Mouse (Mus musculus) hindbrain, embryonic 15.5 days (tissue): ENCODE measurements around the gene Foxp4. TPM values are rescaled to one million over a fixed set of nuclear protein-coding genes. Genes with fewer than 3 reads are reported as not detected.
A peak's percentile ranks its signal among the peaks of the same experiment; 100 is the strongest.

Experiments
- ATAC-seq: fragments of 200-750 bp; cut with Nextera tagmentation; 2 replicates; pipeline ENCODE4 v1.8.0; 2017; ENCODE audit warnings: low read depth, moderate number of reproducible peaks, moderate TSS enrichment; ENCODE audit not compliant: low FRiP score
- H3K27ac ChIP-seq: fragments of 300-500 bp; sonication (generic); replicated peaks from 2 replicates; pipeline ENCODE4 v1.5.1; 2015; ENCODE audit warnings: mild to moderate bottlenecking, inconsistent platforms
- H3K27me3 ChIP-seq: fragments of 300-500 bp; sonication (generic); 2 replicates; pipeline ENCODE4 v1.6.1; 2015; ENCODE audit warnings: control low read depth, inconsistent platforms
- H3K36me3 ChIP-seq: fragments of 300-500 bp; sonication (generic); 2 replicates; pipeline ENCODE4 v1.6.1; 2015; ENCODE audit warnings: control low read depth, inconsistent platforms
- H3K4me1 ChIP-seq: fragments of 300-500 bp; sonication (generic); replicated peaks from 2 replicates; pipeline ENCODE4 v1.6.1; 2015; ENCODE audit warnings: control low read depth, inconsistent platforms
- H3K4me2 ChIP-seq: fragments of 300-500 bp; sonication (generic); 2 replicates; pipeline ENCODE4 v1.6.1; 2015; ENCODE audit warnings: moderate library complexity, mild to moderate bottlenecking, inconsistent platforms
- H3K4me3 ChIP-seq: fragments of 300-500 bp; sonication (generic); 2 replicates; pipeline ENCODE4 v1.5.1; 2015; ENCODE audit warnings: mild to moderate bottlenecking, inconsistent platforms
- H3K9ac ChIP-seq: fragments of 300-500 bp; sonication (generic); 2 replicates; pipeline ENCODE4 v1.6.1; 2015; ENCODE audit warnings: inconsistent platforms
- H3K9me3 ChIP-seq: fragments of 300-500 bp; sonication (generic); 2 replicates; pipeline ENCODE4 v1.6.1; 2016; ENCODE audit warnings: control low read depth, inconsistent platforms
- WGBS: fragments of 180-500 bp; shearing (Covaris S2); methylation state at CpG from one replicate; pipeline ENCODE4 v1.1.7; 2015; 5-methylcytosine and 5-hydroxymethylcytosine counted together
- polyA plus RNA-seq: library from polyadenylated mRNA; unstranded; fragments of >200 nt; fragmentation: Nextera tagmentation; extraction: Ambion mirVana; gene quantifications from 2 replicates; pipeline ENCODE4 v1.2.1, GENCODE M21; 2015

Foxp4 gene
- polyA plus RNA-seq, 1 experiment from 2014 or later: 42.2 TPM

DNA sequence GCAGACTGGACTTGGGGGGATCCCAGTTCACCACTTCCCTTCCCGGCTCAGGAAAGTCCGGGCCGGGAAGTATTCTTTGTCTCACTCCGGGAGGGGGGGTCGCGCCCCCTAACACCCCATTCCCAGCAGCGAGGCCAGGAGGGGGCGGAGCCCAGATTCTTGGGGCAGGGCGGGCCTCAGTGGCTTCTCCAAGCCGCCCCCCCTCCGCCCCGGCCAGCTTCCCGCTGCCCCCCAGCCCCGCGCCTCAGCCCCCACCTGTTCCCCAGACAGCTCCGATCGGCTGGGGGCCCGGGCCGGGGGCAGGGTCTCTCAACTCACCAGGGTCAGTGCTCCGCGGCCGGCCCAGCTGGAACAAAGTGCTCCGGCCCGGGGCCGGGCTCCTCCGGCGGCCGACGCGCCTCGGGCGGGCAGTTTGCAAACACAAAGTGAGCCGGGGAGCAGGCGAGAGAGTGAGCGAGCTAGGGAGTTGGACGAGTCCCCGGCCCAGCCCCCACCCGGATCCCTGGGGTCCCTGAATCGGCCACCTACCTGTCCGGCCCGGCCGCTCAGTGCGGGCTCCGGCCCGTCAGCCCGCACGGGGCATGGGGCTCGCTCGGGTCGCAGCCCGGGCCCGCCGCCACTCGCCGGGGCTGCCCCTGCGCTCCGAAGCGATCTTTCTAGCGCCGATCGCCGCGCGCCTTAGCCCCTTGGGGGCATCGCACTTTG, 615 bp downstream of the Foxp4 start:
- Histone ChIP-seq H3K4me2 (peak overlapping the region; percentile 98), H3K27ac (peak overlapping the region; percentile 83), H3K9me3 (no peaks in the 10 kb centered on the region), H3K4me3 (peak overlapping the region; percentile 79), H3K4me1 (peaks cover 48% of the 10 kb centered on the region), H3K36me3 (no peaks in the 10 kb centered on the region), H3K9ac (peak overlapping the region; percentile 62), H3K27me3 (peaks cover 43% of the 10 kb centered on the region)
- ATAC-seq: peak; percentile 62
- under 1% methylated on average over 64 of the region's 65 CpGs for WGBS

DNA sequence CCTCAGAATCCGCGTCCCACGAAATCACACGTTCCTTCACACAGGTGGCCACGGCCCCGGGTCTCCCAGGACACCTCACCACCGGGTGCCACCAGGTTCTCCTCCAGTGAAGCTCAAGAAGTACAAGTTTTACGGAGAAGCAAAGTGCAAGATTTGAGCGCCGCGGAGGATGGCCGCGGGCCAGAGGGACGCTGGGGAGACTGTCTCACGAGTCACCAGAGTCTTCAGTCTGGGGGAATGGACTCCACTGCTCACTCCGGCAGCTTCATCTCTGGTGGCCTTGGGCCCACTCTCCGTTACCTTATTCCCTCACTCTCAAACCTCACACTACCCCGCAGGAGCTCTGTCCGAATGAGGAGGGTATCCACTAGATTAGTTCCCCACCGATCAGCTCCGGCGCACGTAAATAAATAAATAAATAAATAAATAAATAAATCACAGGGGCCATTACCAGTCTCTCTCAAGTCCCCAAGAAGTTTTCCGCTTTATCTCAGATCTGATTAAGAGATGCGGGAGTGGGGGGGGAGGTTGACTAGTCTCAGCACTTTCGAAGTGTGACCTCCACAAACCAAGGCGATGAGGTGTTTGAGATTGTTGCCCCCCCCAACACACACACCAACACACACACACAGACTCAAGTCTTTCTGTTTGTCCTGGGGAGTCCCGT, 1.3 kb downstream of the Foxp4 start:
- no peaks in the 10 kb centered on the region for H3K9me3 ChIP-seq
- peaks cover 48% of the 10 kb centered on the region for H3K4me1 ChIP-seq
- H3K27ac ChIP-seq: peak overlapping the region; percentile 83; the same call in 1 of the 2 replicates
- peaks cover 46% of the 10 kb centered on the region for H3K27me3 ChIP-seq
- no peak for ATAC-seq
- H3K36me3 ChIP-seq: no peaks in the 10 kb centered on the region
- under 1% methylated on average over 28 of the region's 28 CpGs for WGBS
- H3K4me2 ChIP-seq: peak overlapping the region; percentile 98
- peak overlapping the region; percentile 62 for H3K9ac ChIP-seq
- H3K4me3 ChIP-seq: peak overlapping the region; percentile 79

DNA sequence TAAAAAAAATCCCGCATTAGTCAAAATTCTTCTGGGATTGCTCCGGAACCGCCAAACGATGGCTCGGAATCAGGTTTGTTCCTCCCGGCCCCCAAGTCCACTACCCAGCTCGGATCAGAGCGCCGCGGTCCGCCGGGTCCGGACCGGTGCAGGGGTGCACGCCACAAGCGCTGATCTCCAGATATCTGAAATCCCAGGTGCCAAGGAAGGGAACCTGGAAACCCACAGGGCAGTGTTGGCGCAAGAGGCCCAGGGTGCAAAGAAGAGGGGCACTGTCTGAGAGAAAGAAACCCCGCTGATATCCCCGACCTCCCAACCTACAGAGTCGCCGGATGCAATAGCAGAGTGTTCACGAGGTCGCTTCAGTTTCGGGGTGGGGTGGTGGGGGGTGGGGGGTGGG, 1.9 kb downstream of the Foxp4 start:
- no peak for ATAC-seq
- H3K9ac ChIP-seq: no peak overlapping the region
- peaks cover 48% of the 10 kb centered on the region for H3K4me1 ChIP-seq
- no peaks in the 10 kb centered on the region for H3K9me3 ChIP-seq
- no peaks in the 10 kb centered on the region for H3K36me3 ChIP-seq
- H3K4me2 ChIP-seq: peak overlapping the region; percentile 98
- H3K27ac ChIP-seq: no peak overlapping the region
- H3K27me3 ChIP-seq: peaks cover 51% of the 10 kb centered on the region
- WGBS: 2% methylated on average over 24 of the region's 24 CpGs
- H3K4me3 ChIP-seq: peak overlapping the region; percentile 79

DNA sequence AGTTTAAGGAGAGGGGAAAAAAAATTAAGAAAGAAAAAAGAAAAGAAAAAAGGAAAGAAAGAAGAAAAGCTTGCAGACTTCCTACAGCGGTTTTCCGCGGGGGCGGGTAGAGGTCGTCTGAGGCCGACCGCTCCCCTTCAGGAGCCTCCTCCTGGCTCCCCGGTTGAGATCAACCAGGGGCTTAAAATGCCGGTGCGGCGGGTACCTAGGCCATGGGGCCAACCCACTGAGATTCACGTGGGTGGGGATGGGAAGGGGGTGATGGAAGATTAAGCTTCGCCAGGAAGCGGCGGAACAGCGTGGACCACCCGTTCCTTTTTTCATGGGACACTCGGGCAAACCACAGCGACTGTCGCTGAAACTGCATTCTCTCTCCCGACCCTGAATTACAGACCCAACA, 2.3 kb downstream of the Foxp4 start:
- 3% methylated on average over 21 of the region's 21 CpGs for WGBS
- Histone ChIP-seq H3K9me3 (no peaks in the 10 kb centered on the region), H3K4me2 (peak overlapping the region; percentile 98), H3K27ac (no peak overlapping the region), H3K36me3 (no peaks in the 10 kb centered on the region), H3K4me3 (peak overlapping the region; percentile 79), H3K27me3 (peaks cover 53% of the 10 kb centered on the region), H3K4me1 (peaks cover 48% of the 10 kb centered on the region), H3K9ac (no peak overlapping the region)
- ATAC-seq: no peak

DNA sequence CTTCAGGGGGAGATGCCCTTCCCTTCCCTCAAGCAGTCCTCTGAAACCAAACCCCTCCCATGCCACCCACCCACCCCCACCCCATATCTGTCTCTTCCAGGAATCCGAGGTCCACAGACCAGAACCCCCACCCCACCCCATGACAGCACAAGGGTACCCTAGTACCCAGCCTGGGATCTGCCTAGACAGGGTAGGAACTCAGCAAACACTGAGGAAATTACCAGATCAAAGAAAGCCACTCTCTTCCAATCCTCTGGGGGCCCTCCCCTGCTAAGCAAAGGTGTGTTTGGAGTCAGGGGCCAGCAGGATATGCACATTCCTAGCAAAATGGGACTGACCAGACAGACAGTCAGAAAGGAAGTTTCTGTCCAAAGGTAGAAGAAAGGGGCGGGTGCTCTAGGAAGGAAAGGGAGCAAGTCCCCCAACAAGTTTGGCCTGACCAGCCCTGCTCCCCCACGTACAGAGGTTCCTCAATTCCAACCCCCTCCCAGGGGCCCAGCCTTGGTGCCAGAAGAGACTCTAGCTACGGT, 3.2 kb downstream of the Foxp4 start:
- no peaks in the 10 kb centered on the region for H3K9me3 ChIP-seq
- H3K9ac ChIP-seq: no peak overlapping the region
- 50% methylated on average over 4 of the region's 4 CpGs for WGBS
- H3K4me3 ChIP-seq: peak overlapping the region; percentile 79; the same call in 1 of the 2 replicates
- H3K27me3 ChIP-seq: peaks cover 55% of the 10 kb centered on the region
- no peak overlapping the region for H3K27ac ChIP-seq
- H3K4me1 ChIP-seq: peaks cover 48% of the 10 kb centered on the region
- no peak for ATAC-seq
- peak overlapping the region; percentile 98 for H3K4me2 ChIP-seq
- no peaks in the 10 kb centered on the region for H3K36me3 ChIP-seq

DNA sequence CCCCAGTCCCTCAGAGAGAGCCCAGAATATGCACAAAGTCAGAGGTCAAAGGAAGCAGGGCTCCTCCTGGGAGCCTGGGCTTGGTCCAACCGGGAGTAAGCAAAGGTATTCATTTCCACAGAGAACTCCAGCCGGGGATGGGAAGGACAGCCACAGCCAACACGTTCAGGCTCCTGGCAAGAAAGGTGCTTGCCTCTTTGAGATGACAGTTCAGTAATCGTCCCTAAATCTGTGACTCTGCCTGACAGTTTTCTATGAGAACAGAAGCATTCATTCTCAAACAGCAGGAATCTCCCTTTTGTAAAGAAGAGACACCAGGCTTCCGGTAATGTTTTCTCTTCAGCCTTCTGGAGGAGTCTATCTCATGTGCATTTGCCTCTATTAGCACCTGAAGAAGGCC, 4.6 kb downstream of the Foxp4 start:
- Histone ChIP-seq H3K27me3 (peaks cover 58% of the 10 kb centered on the region), H3K27ac (no peak overlapping the region), H3K4me3 (no peak overlapping the region), H3K36me3 (no peaks in the 10 kb centered on the region), H3K4me2 (peak overlapping the region; percentile 98), H3K9ac (no peak overlapping the region), H3K9me3 (no peaks in the 10 kb centered on the region), H3K4me1 (peaks cover 48% of the 10 kb centered on the region)
- 25% methylated on average over 5 of the region's 5 CpGs for WGBS
- no peak for ATAC-seq

DNA sequence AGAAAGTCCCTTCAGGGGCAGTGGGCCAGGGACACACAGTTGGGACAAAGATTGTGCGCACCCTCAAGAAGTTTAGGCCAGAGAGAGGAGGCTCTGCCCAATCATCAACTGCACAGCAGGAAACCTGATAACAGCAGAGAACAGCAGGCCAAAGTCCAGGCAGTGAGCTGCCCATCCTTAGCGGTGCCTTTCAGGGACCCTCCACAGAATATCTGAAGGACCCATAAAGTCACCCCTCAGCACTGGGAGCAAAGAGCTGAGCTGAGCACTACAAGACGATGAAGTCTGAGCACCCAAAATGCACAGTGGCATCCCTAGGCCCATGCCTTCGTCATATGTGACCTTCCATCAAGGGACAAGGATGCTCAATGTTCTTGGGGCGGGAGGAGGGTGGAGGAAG, 6.5 kb downstream of the Foxp4 start:
- H3K27me3 ChIP-seq: peaks cover 58% of the 10 kb centered on the region
- WGBS: 83% methylated on average over 5 of the region's 5 CpGs
- H3K9me3 ChIP-seq: no peaks in the 10 kb centered on the region
- no peak overlapping the region for H3K27ac ChIP-seq
- H3K36me3 ChIP-seq: no peaks in the 10 kb centered on the region
- ATAC-seq: no peak
- H3K4me1 ChIP-seq: peaks cover 47% of the 10 kb centered on the region
- no peak overlapping the region for H3K9ac ChIP-seq
- no peak overlapping the region for H3K4me2 ChIP-seq
- no peak overlapping the region for H3K4me3 ChIP-seq

DNA sequence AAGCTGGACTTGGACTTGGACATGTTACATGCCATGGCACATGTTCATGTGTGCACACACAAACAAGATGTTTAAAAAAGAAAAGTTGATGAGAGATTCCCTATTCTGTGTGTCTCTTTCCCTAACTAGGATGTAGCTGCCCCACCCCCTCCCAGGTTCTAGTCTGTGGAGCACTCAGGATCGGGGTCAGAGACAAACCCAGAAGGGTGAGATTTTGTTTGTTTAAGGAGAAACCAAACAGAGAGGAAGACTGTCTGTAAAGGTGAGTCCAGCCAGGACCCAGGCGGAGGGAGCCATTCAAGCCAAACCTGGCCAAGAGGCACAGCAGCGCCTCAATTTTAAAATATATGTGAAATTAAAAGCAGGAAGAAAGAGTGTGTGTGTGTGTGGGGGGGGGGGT, 7.2 kb downstream of the Foxp4 start:
- no peak overlapping the region for H3K4me2 ChIP-seq
- ATAC-seq: no peak
- peaks cover 40% of the 10 kb centered on the region for H3K4me1 ChIP-seq
- 89% methylated on average over 3 of the region's 3 CpGs for WGBS
- H3K27me3 ChIP-seq: peaks cover 62% of the 10 kb centered on the region
- H3K36me3 ChIP-seq: no peaks in the 10 kb centered on the region
- H3K9ac ChIP-seq: no peak overlapping the region
- no peaks in the 10 kb centered on the region for H3K9me3 ChIP-seq
- H3K27ac ChIP-seq: no peak overlapping the region
- H3K4me3 ChIP-seq: no peak overlapping the region

DNA sequence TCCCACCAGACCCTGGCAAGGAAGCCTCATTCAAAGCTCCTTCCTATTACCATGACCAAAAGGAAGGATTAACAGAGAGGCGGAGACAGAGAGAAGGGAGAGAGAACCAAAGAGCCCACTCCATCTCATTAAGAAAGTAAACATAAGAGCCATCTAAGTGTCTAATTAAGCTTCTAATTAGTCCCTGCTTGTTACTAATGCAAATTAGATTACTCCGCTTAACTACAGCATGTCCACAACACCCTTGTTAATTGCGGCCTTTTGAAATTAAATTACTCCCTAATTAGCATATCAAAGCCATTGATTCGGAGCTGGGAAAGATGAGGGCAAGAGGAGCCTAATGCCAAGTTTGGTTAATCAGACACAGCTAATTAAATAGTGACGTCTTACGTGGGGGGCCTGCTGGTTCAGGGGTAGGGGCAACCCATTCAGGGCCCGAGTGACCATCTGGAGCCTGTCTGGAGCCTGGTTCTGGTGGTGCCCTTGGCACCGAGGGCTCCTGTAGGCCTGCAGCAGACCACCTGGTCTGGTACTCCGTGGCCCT, 9.7 kb downstream of the Foxp4 start:
- 18% methylated on average over 9 of the region's 9 CpGs for WGBS
- no peak overlapping the region for H3K4me3 ChIP-seq
- H3K27ac ChIP-seq: no peak overlapping the region
- peaks cover 58% of the 10 kb centered on the region for H3K27me3 ChIP-seq
- no peaks in the 10 kb centered on the region for H3K36me3 ChIP-seq
- no peak overlapping the region for H3K4me2 ChIP-seq
- peak; percentile 58; the same call in 1 of the 2 replicates for ATAC-seq
- H3K9ac ChIP-seq: no peak overlapping the region
- H3K4me1 ChIP-seq: peaks cover 29% of the 10 kb centered on the region
- no peaks in the 10 kb centered on the region for H3K9me3 ChIP-seq

DNA sequence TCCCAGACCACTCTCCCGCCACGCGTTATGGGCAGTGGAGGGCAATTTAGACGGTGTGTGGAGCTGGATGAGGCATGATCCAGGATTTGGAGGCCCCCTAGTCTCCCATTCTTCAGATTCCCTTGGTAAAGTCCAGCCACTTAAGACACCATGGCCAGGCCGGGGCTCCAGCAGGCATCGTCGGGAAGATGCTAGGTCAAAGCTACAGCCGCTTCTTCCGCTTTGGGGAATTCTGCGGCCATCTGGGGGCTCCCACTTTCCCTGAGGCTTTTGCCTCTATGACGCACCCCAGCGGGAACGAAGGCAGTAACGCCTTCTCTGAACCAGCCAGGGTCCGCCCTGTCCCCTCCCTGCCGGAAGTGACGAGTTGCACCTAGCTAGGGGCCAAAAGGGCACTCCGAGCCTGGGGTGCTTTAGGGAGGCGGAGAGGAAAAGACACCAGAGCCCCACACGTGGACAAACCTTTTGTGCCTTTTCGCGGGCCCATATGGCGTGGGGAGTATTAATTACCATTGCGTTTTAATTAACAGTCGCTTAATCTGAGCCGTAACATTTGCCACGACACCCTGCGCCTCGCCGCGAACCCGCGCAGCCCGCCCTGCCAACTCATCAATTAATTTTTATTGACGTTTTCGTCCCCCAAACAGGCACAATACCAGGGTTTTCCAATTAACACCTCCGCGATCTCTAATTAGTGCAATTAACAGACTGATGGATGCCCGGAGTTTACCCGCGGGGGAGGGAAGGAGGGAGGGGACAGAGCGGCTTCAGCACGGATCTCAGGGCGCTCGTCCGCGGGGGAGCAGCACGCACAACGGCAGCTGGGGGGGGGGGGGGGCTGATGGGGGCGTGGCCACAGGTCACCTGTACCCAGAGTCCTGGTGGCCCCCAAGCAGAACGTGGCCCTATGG, 15.1 kb downstream of the Foxp4 start:
- WGBS: 11% methylated on average over 48 of the region's 51 CpGs
- H3K4me3 ChIP-seq: peak overlapping the region; percentile 28
- ATAC-seq: no peak
- H3K4me1 ChIP-seq: peaks cover 43% of the 10 kb centered on the region
- H3K27me3 ChIP-seq: peaks cover 58% of the 10 kb centered on the region
- H3K9me3 ChIP-seq: no peaks in the 10 kb centered on the region
- no peaks in the 10 kb centered on the region for H3K36me3 ChIP-seq
- H3K27ac ChIP-seq: no peak overlapping the region
- no peak overlapping the region; the same call in 1 of the 2 replicates for H3K9ac ChIP-seq
- peak overlapping the region; percentile 52 for H3K4me2 ChIP-seq

DNA sequence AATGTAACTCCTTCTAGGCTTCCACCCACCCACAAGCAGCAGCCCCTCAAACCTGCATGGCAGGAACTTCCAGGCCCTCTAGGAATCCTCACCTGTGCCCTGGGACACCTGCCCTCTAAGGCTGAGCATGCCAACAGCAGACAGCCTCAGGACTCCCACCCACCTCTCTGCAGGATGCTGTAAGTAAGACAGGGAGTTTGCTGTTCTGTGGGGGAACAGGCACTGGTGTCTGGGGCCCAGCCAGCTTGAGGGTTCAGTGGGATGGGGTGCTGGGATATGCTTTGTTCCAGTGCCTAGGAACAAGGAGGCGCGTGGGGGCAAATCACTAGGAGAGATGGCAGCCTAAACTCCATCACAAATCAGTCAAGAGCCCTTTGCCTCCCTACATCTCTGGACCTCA, 16.4 kb downstream of the Foxp4 start:
- no peak overlapping the region for H3K4me3 ChIP-seq
- H3K4me1 ChIP-seq: peaks cover 41% of the 10 kb centered on the region
- no peak overlapping the region for H3K27ac ChIP-seq
- H3K4me2 ChIP-seq: no peak overlapping the region
- peaks cover 66% of the 10 kb centered on the region for H3K27me3 ChIP-seq
- H3K36me3 ChIP-seq: no peaks in the 10 kb centered on the region
- no peak overlapping the region for H3K9ac ChIP-seq
- ATAC-seq: no peak
- H3K9me3 ChIP-seq: no peaks in the 10 kb centered on the region
- 85% methylated on average over 2 of the region's 2 CpGs for WGBS
